Mouse (Mus musculus): ENCODE measurements around the gene F8.

F8 gene

DNA sequence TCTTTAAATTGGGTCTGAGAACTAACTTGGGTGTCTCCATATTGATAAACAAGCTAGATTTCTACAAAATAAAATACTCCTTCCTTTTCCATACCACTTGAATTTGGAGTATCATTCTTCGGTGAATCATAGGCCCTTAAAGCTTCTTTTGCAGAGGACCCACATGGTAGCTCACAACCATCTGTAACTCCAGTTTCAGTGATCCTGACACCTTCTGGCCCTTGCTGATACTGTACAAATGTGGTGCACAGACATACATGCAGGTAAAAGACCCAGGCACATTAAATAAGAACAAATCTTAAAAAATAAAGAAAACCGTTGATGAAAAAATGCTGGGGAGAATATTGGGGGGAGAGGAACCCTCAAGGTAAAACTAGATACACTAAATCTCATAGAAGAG lies 244.2 kb downstream of the F8 start:
- no peak for DNase-seq (ENCODE audit: extremely low spot score, low spot score)

GRCm38 (mm10) chrX:75137729-75138128 lies 244.7 kb downstream of the F8 start:
- DNase-seq (ENCODE audit: extremely low spot score, low spot score): no peak

DNA sequence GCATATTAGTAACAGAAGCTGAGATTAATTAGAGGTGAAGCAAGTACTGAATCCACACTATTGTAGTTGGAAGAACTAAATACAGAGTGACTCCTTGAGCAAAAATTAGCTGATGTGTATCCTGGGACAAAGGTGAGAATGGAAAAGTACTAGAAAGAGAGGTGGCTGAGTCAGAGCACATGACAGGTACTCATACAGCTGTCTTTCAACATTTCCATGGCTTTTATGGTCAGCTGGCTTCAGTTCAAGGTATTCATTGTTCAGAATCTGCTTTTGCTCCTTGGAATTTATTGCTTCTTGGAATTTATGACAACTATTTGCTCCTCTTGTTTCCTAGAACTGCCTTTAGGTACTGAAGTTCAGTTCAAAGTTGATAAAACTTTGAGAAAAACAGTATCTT lies 245.5 kb downstream of the F8 start:
- no peak for DNase-seq (ENCODE audit: extremely low spot score, low spot score)

DNA sequence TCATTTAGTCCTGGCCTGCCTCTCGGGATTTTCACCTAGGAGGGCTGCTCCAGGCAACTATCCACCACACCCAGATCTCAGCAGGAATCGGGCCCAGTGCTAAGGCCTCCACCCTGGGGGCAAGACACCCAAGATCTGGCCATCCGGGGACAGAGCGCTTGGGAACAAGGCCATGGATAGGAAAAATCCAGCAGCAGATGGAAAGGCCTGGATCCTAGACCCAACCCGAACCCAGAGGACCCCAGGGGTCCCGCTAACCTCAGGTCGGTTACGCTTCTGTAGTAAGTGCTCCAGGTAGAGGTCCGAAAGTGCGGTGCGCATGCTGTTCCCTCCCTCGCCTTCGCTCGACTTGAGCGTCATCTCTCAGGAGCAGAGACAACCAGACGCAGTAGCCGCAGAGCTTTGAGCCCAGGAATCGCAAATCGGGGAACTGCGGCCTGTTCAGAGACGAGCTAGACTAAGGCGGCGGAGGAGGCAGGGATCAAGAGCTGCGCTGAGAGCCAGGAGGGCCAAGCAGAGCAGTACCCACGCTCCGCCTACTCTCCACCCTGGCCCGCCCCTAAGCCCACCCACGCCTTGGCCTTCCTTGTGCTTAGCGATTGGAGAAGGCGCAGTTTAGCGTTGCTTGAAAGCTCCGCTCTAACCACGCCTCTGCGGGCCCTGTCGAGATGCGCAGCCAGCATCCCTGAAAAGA lies 251.8 kb downstream of the F8 start, which contains the start of gene Mpp1:
Gene Mpp1, minus strand, starts transcription at position 550 of the 694 bp plus-strand sequence.
- peak; percentile 71 for DNase-seq (ENCODE audit: extremely low spot score, low spot score)

DNA sequence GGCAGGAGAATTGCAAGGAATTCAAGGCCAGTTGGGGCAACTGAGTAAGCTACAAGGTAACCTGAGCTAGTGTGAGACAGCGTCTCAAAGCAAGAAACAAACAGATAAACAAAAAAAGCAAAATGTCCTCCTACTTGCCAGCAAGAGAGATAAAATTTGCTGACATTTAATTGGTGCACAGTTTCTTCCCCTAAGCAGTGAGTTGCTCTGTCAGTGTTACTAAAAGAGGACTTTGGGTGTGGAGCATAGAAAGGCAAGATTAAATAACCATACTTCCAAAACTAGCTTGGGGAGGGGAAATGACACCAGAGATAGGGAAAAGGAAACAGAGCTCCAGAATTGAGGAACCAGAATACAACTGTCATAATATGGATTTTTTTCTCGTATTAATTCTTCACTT lies 252.9 kb downstream of the F8 start:
- DNase-seq (ENCODE audit: extremely low spot score, low spot score): no peak

- DNase-seq (ENCODE audit: extremely low spot score, low spot score): no peak
These were observed 254.0 kb downstream of the F8 start for GRCm38 (mm10) chrX:75128333-75128980.

- no peak for DNase-seq (ENCODE audit: extremely low spot score, low spot score)
These were observed 255.5 kb downstream of the F8 start for GRCm38 (mm10) chrX:75126893-75127292.

- DNase-seq (ENCODE audit: extremely low spot score, low spot score): no peak
These were observed 256.8 kb downstream of the F8 start for GRCm38 (mm10) chrX:75125606-75126005.
